Mouse (Mus musculus) cerebellum, postnatal 25 days (tissue): ENCODE data around the gene Ano8.
"Not testable (repeated sequence)": the region's sequence is repeated elsewhere in the genome, so short reads cannot be mapped to it uniquely, and the experiment has no call there.

Experiments used
- DNase-seq, 2 experiments: peaks; one replicate each; pipeline ENCODE4 v3.0.0; 2021; ENCODE audit warnings: mixed read lengths in 2 of 2

The Ano8 gene

DNA sequence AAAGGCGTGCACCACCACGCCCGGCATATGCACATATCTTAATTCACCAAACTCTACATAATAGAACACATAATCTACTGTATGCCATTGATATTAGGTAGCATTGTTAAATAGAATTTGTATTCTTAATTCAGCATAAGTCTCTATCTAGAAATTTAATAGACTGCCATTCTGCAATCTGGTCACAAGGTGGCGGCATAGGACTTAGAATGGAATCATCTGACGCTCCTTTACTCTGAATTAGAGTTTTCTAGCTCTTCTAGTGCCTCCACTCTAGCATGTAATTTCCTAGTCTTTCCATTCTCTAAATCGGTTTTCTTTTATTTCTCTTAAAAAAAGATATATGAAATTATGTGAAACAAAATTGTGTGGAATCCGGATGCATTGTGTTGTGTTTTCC, 44.4 kb downstream of the Ano8 start:
- peak; percentile 45 to 68 for DNase-seq

GRCm38 (mm10) chr8:71437041-71437440, 48.7 kb downstream of the Ano8 start:
- DNase-seq: no peak

DNA sequence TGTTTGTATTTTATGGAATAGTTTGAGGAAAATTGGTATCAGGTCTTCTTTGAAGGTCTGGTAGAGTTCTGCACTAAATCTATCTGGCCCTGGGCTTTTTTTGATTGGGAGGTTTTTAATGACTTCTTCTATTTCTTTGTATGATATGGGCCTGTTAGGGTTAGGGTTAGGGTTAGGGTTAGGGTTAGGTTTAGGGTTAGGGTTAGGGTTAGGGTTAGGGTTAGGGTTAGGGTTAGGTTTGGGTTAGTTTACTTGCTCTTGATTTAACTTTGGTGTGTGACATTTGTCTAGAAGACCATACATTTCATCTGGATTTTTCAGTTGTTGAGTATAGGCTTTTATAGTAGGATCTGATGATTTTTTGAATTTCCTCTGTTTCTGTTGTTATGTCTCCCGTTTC, 52.8 kb downstream of the Ano8 start:
- DNase-seq: not testable (repeated sequence)
